ENCODE assay signal across 8 mouse cellular contexts in the genomic region with DNA sequence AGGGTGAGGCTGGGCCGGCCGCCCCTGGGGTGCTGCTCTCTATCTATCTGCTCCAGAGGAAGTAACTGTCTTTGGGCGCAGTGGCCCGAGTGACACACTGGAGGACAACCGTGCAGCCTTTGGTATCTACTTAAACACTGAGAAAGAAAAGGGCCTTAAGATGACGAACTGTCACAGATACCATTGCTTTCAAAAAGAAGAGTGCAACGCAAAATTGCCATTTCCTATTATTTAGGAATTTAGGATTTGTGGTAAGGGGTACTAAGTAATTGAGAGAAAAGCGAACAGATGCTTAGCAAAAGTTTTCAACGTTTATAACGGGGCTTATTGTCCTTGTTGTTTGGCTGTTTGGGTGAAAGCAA.
DNase-seq lines count a peak whose midpoint lies in the region; ATAC-seq and TF ChIP-seq lines count a peak whose summit lies in the region.

No protein-coding gene starts in this region.

- peaks cover 44% of the 10 kb centered on the region for H3K4me1 ChIP-seq in heart, embryonic 13.5 days
- peaks cover 0 to 2% of the 10 kb centered on the region in 2 experiments; a peak in 1 of 4 replicates for H3K4me1 ChIP-seq in ES-E14 (ENCODE audit: control insufficient read depth in 2 of 2, insufficient read depth in 2 of 2, low read length in 2 of 2, poor library complexity in 1 of 2)
- peaks cover 11% of the 10 kb centered on the region for H3K4me1 ChIP-seq in megakaryocyte, embryonic 14.5 days

- DNase-seq in heart, postnatal 25 days (ENCODE audit: low spot score), result no peak
- DNase-seq in ES-E14 (ENCODE audit: low read depth, low spot score), result no peak
- DNase-seq in urinary bladder, adult 2 months (ENCODE audit: low spot score), result no peak
- DNase-seq in kidney, adult 18-20 months, result no peak

- intact Hi-C loops in heart, postnatal 25 days (cut with DNase I), result no loop called here

- H3K9ac ChIP-seq in heart, embryonic 13.5 days, result peak overlapping the region; percentile 95
- peak overlapping the region; percentile 84 for H3K9ac ChIP-seq in ES-E14 (ENCODE audit: insufficient read depth, low read depth, low read length, poor library complexity, severe bottlenecking)

- no peaks in the 10 kb centered on the region for H3K36me3 ChIP-seq in heart, embryonic 13.5 days
- H3K36me3 ChIP-seq in ES-E14 (ENCODE audit: control insufficient read depth, insufficient read depth, low read length, poor library complexity, severe bottlenecking), result no peaks in the 10 kb centered on the region
- H3K36me3 ChIP-seq in megakaryocyte, embryonic 14.5 days (replicated peaks; ENCODE audit: low read length), result no peaks in the 10 kb centered on the region

- H3K27me3 ChIP-seq in heart, embryonic 13.5 days (replicated peaks), result no peaks in the 10 kb centered on the region
- peaks cover 65% of the 10 kb centered on the region for H3K27me3 ChIP-seq in megakaryocyte, embryonic 14.5 days (replicated peaks)

- peak overlapping the region; percentile 86 for H3K4me2 ChIP-seq in heart, embryonic 13.5 days

- peak overlapping the region; percentile 88 for H3K27ac ChIP-seq in heart, embryonic 13.5 days (replicated peaks)
- no peak overlapping the region for H3K27ac ChIP-seq in ES-E14 (ENCODE audit: insufficient read depth, low read depth, low read length, poor library complexity, severe bottlenecking)

- peak; percentile 56; the same call in 1 of the 2 replicates for ATAC-seq in heart, embryonic 13.5 days (ENCODE audit: extremely low read depth, insufficient number of reproducible peaks, low FRiP score, low TSS enrichment)
- peak; percentile 34 to 51; a peak in 2 of 4 replicates for ATAC-seq in hematopoietic stem cell, adult 5-6 weeks (replicated peaks in 1 of 2; ENCODE audit: insufficient read depth in 1 of 2, low FRiP score in 2 of 2, low TSS enrichment in 1 of 2, low read depth in 1 of 2, poor library complexity in 2 of 2, severe bottlenecking in 2 of 2)
- no peak for ATAC-seq in monocyte, adult 5-6 weeks (replicated peaks; ENCODE audit: insufficient number of reproducible peaks, low FRiP score, low TSS enrichment, poor library complexity, severe bottlenecking)

- 14% methylated on average over 10 of the region's 10 CpGs for WGBS in heart, embryonic 13.5 days

- H3K9me3 ChIP-seq in heart, embryonic 13.5 days, result no peaks in the 10 kb centered on the region
- H3K9me3 ChIP-seq in ES-E14 (ENCODE audit: control insufficient read depth, insufficient read depth, low read depth, low read length), result no peaks in the 10 kb centered on the region
- no peaks in the 10 kb centered on the region for H3K9me3 ChIP-seq in megakaryocyte, embryonic 14.5 days

- peak overlapping the region; percentile 84 for H3K4me3 ChIP-seq in heart, embryonic 13.5 days
- H3K4me3 ChIP-seq in ES-E14 (ENCODE audit: insufficient read depth in 1 of 2, low read depth in 1 of 2, low read length in 2 of 2, poor library complexity in 1 of 2, severe bottlenecking in 1 of 2), result peak overlapping the region; percentile 69 to 97
- peak overlapping the region; percentile 93 for H3K4me3 ChIP-seq in megakaryocyte, embryonic 14.5 days (replicated peaks)

- in situ Hi-C loops in ES-E14 (cut with MboI; ENCODE audit: low sequenced_read_pairs in 2 of 2, unreplicated experiment in 2 of 2), result no loop called here

TF ChIP-seq in ES-E14, 5 proteins besides CTCF, POLR2A, EP300 and RAD21:
- TF ChIP-seq ZNF384 (IDR thresholded peaks at IDR 0.05; ENCODE audit: low read depth, low read length) (no peak), ZC3H11A (IDR thresholded peaks at IDR 0.05; ENCODE audit: borderline replicate concordance, low read depth, low read length) (no peak), MAFK (IDR thresholded peaks at IDR 0.05; ENCODE audit: insufficient read depth, low read depth, low read length) (no peak), HCFC1 (IDR thresholded peaks at IDR 0.05; ENCODE audit: borderline replicate concordance, insufficient read depth, low read length) (no peak), CHD2 (IDR thresholded peaks at IDR 0.05; ENCODE audit: low read depth, low read length) (no peak)
